8 mouse cellular contexts compared by ENCODE assay signal in genomic region chr13:55463399-55464026, GRCm38 (mm10). TPM values are rescaled to one million over a fixed set of nuclear protein-coding genes. Genes with fewer than 3 reads are reported as not detected.
DNase-seq lines count a peak whose midpoint lies in the region; ATAC-seq and TF ChIP-seq lines count a peak whose summit lies in the region.
"Had no signal": no experiment of that assay in that cellular context is flagged by ENCODE, and none has a peak within 500 bp of the region (broad histone marks: within the 10 kb centered on the region; RNA-seq: fewer than 3 reads in every experiment).

No protein-coding gene starts in this region.

- peaks cover 12% of the 10 kb centered on the region for H3K36me3 ChIP-seq in lung, embryonic 16.5 days (ENCODE audit: control insufficient read depth, insufficient read depth, low read length)
- peaks cover 15% of the 10 kb centered on the region for H3K36me3 ChIP-seq in intestine, embryonic 15.5 days
- H3K36me3 ChIP-seq in neural tube, embryonic 15.5 days, result peaks cover 24% of the 10 kb centered on the region

- peak overlapping the region; percentile 68 for H3K4me3 ChIP-seq in lung, embryonic 16.5 days (ENCODE audit: low read length)
- peak overlapping the region; percentile 68; the same call in 1 of the 2 replicates for H3K4me3 ChIP-seq in embryonic fibroblast, embryonic 13.5 days (ENCODE audit: insufficient read depth, low read length)
- H3K4me3 ChIP-seq in intestine, embryonic 15.5 days (replicated peaks), result peak overlapping the region; percentile 65
- peak overlapping the region; percentile 88 for H3K4me3 ChIP-seq in neural tube, embryonic 15.5 days (replicated peaks)

- no peak for TF ChIP-seq CTCF in embryonic fibroblast, embryonic 13.5 days (IDR thresholded peaks at IDR 0.05; ENCODE audit: borderline replicate concordance, insufficient read depth, low read length)

- H3K4me2 ChIP-seq in lung, embryonic 16.5 days (ENCODE audit: low read depth, low read length), result peak overlapping the region; percentile 99
- H3K4me2 ChIP-seq in intestine, embryonic 15.5 days (replicated peaks), result peak overlapping the region; percentile 98
- H3K4me2 ChIP-seq in neural tube, embryonic 15.5 days, result peak overlapping the region; percentile 89

- H3K9me3 ChIP-seq in lung, embryonic 16.5 days (ENCODE audit: control insufficient read depth, low read length), result no peaks in the 10 kb centered on the region
- H3K9me3 ChIP-seq in intestine, embryonic 15.5 days, result no peaks in the 10 kb centered on the region
- no peaks in the 10 kb centered on the region for H3K9me3 ChIP-seq in neural tube, embryonic 15.5 days (replicated peaks)

- no peak for TF ChIP-seq POLR2A in embryonic fibroblast, embryonic 13.5 days (IDR thresholded peaks at IDR 0.05; ENCODE audit: low read depth, low read length)

- ATAC-seq in lung, embryonic 16.5 days (ENCODE audit: low read depth), result peak; percentile 8; the same call in 1 of the 2 replicates
- no peak for ATAC-seq in intestine, embryonic 15.5 days
- peak; percentile 3; the same call in 1 of the 2 replicates for ATAC-seq in neural tube, embryonic 15.5 days (ENCODE audit: low FRiP score)

- peak overlapping the region; percentile 78 for H3K9ac ChIP-seq in lung, embryonic 16.5 days (ENCODE audit: low read length)
- H3K9ac ChIP-seq in intestine, embryonic 15.5 days, result peak overlapping the region; percentile 71; the same call in 1 of the 2 replicates
- peak overlapping the region; percentile 92 for H3K9ac ChIP-seq in neural tube, embryonic 15.5 days (replicated peaks)

- H3K4me1 ChIP-seq in lung, embryonic 16.5 days (replicated peaks; ENCODE audit: control insufficient read depth, insufficient read depth, low read length), result peaks cover 16% of the 10 kb centered on the region
- H3K4me1 ChIP-seq in embryonic fibroblast, embryonic 13.5 days (ENCODE audit: control insufficient read depth, insufficient read depth, low read length), result 0 out of 2 replicates have a peak, but pooled peaks cover 10% of the 10 kb centered on the region
- H3K4me1 ChIP-seq in intestine, embryonic 15.5 days (replicated peaks), result peaks cover 20% of the 10 kb centered on the region
- H3K4me1 ChIP-seq in neural tube, embryonic 15.5 days, result peaks cover 54% of the 10 kb centered on the region

- 11% methylated on average over 14 of the region's 14 CpGs for WGBS in lung, embryonic 16.5 days
- 15% methylated on average over 14 of the region's 14 CpGs for WGBS in intestine, embryonic 15.5 days
- 7% methylated on average over 14 of the region's 14 CpGs for WGBS in neural tube, embryonic 15.5 days

- H3K27ac ChIP-seq in lung, embryonic 16.5 days (ENCODE audit: low read length), result no peak overlapping the region
- no peak overlapping the region for H3K27ac ChIP-seq in embryonic fibroblast, embryonic 13.5 days (ENCODE audit: insufficient read depth, low read length)
- peak overlapping the region; percentile 72; the same call in 1 of the 2 replicates for H3K27ac ChIP-seq in intestine, embryonic 15.5 days
- H3K27ac ChIP-seq in neural tube, embryonic 15.5 days (replicated peaks), result peak overlapping the region; percentile 98

- H3K27me3 ChIP-seq in lung, embryonic 16.5 days (ENCODE audit: control insufficient read depth, insufficient read depth, low read depth, low read length), result no peaks in the 10 kb centered on the region
- H3K27me3 ChIP-seq in intestine, embryonic 15.5 days (replicated peaks), result no peaks in the 10 kb centered on the region
- H3K27me3 ChIP-seq in neural tube, embryonic 15.5 days (replicated peaks), result no peaks in the 10 kb centered on the region

- no peak for DNase-seq in lung, adult 18-20 months
- DNase-seq in left cerebral cortex, adult 18-20 months (ENCODE audit: low spot score in 2 of 2), result no peak
- no peak for DNase-seq in cerebellum, postnatal 14 days

RNA-seq across cellular contexts. Expression of gene Prr7, which starts 0.6 kb away (rescaled TPM):
- 0.25 and 0.46 TPM in 2 replicates for polyA plus RNA-seq in lung, embryonic 16.5 days (2015; fragmentation: Nextera tagmentation; extraction: Ambion mirVana)
- 2.5 and 4.6 TPM in 2 replicates for polyA plus RNA-seq in embryonic fibroblast, embryonic 13.5 days (2011; ENCODE audit: insufficient read length, low read depth, missing spikeins)
- polyA plus RNA-seq in intestine, embryonic 15.5 days (2015; fragmentation: Nextera tagmentation; extraction: Ambion mirVana), result 0.24 and 0.28 TPM in 2 replicates
- 4.2 and 5.8 TPM in 2 replicates for polyA plus RNA-seq in neural tube, embryonic 15.5 days (2015; fragmentation: Nextera tagmentation; extraction: Ambion mirVana)
- 10 to 100 TPM; 66.6 to 70.1 TPM for total RNA-seq in left cerebral cortex, adult 18-20 months (2021)

RNA-seq across cellular contexts. Expression of gene Grk6, which starts 18.6 kb away (rescaled TPM):
- polyA plus RNA-seq in lung, embryonic 16.5 days (2015; fragmentation: Nextera tagmentation; extraction: Ambion mirVana), result 13.6 and 15.5 TPM in 2 replicates
- 37.7 and 42.9 TPM in 2 replicates for polyA plus RNA-seq in embryonic fibroblast, embryonic 13.5 days (2011; ENCODE audit: insufficient read length, low read depth, missing spikeins)
- polyA plus RNA-seq in intestine, embryonic 15.5 days (2015; fragmentation: Nextera tagmentation; extraction: Ambion mirVana), result 38.3 and 38.7 TPM in 2 replicates
- polyA plus RNA-seq in neural tube, embryonic 15.5 days (2015; fragmentation: Nextera tagmentation; extraction: Ambion mirVana), result 34.2 and 38.4 TPM in 2 replicates
- 10 to 100 TPM; 63.2 to 64.6 TPM for total RNA-seq in left cerebral cortex, adult 18-20 months (2021)

RNA-seq across cellular contexts. Expression of gene Dbn1, which starts 24.4 kb away (rescaled TPM):
- polyA plus RNA-seq in lung, embryonic 16.5 days (2015; fragmentation: Nextera tagmentation; extraction: Ambion mirVana), result 100 and 115 TPM in 2 replicates
- polyA plus RNA-seq in embryonic fibroblast, embryonic 13.5 days (2011; ENCODE audit: insufficient read length, low read depth, missing spikeins), result 105 and 139 TPM in 2 replicates
- polyA plus RNA-seq in intestine, embryonic 15.5 days (2015; fragmentation: Nextera tagmentation; extraction: Ambion mirVana), result 103 and 109 TPM in 2 replicates
- polyA plus RNA-seq in neural tube, embryonic 15.5 days (2015; fragmentation: Nextera tagmentation; extraction: Ambion mirVana), result 389 and 450 TPM in 2 replicates
- 100 to 1,000 TPM; 263 to 271 TPM for total RNA-seq in left cerebral cortex, adult 18-20 months (2021)

RNA-seq across cellular contexts. Expression of gene F12, which starts 36.9 kb away (rescaled TPM):
- polyA plus RNA-seq in lung, embryonic 16.5 days (2015; fragmentation: Nextera tagmentation; extraction: Ambion mirVana), result 0.23 and 2.7 TPM in 2 replicates
- polyA plus RNA-seq in embryonic fibroblast, embryonic 13.5 days (2011; ENCODE audit: insufficient read length, low read depth, missing spikeins), result not detected in 2 replicates
- polyA plus RNA-seq in intestine, embryonic 15.5 days (2015; fragmentation: Nextera tagmentation; extraction: Ambion mirVana), result 1.8 TPM in 2 replicates
- 0.18 and 0.47 TPM in 2 replicates for polyA plus RNA-seq in neural tube, embryonic 15.5 days (2015; fragmentation: Nextera tagmentation; extraction: Ambion mirVana)
- under 1 TPM; 0.33 to 0.68 TPM for total RNA-seq in left cerebral cortex, adult 18-20 months (2021)

RNA-seq across cellular contexts. Expression of gene Pfn3, which starts 48.5 kb away (rescaled TPM):
- not detected in 2 replicates for polyA plus RNA-seq in lung, embryonic 16.5 days (2015; fragmentation: Nextera tagmentation; extraction: Ambion mirVana)
- polyA plus RNA-seq in embryonic fibroblast, embryonic 13.5 days (2011; ENCODE audit: insufficient read length, low read depth, missing spikeins), result not detected in 2 replicates
- not detected in 2 replicates for polyA plus RNA-seq in intestine, embryonic 15.5 days (2015; fragmentation: Nextera tagmentation; extraction: Ambion mirVana)
- polyA plus RNA-seq in neural tube, embryonic 15.5 days (2015; fragmentation: Nextera tagmentation; extraction: Ambion mirVana), result 0.50 and 1.4 TPM in 2 replicates
- total RNA-seq in left cerebral cortex, adult 18-20 months (2021), result not detected
- total RNA-seq: adrenal gland, adult 2 months had no signal
- polyA plus RNA-seq: adrenal gland, adult 2 months had no signal

Comparison
In these comparisons a context has a peak if more than half of its experiments do, and no peak if none do; other contexts are left out.
1. H3K27ac ChIP-seq: peak in intestine, embryonic 15.5 days (single experiment) and neural tube, embryonic 15.5 days (single experiment); none in lung, embryonic 16.5 days (single experiment) and embryonic fibroblast, embryonic 13.5 days (single experiment).
2. Peak in every context shown above with its lines, with median percentiles within 50 percentile points of each other: H3K4me2 ChIP-seq, H3K4me3 ChIP-seq and H3K9ac ChIP-seq.